Mouse (Mus musculus): ENCODE measurements around the gene Gtf2e1. TPM values are rescaled to one million over a fixed set of nuclear protein-coding genes. Genes with fewer than 3 reads are reported as not detected.

The Gtf2e1 gene
- total RNA-seq, 4 experiments from 2014 or later, result 16.7 to 18.6 (median 17.6) TPM

DNA sequence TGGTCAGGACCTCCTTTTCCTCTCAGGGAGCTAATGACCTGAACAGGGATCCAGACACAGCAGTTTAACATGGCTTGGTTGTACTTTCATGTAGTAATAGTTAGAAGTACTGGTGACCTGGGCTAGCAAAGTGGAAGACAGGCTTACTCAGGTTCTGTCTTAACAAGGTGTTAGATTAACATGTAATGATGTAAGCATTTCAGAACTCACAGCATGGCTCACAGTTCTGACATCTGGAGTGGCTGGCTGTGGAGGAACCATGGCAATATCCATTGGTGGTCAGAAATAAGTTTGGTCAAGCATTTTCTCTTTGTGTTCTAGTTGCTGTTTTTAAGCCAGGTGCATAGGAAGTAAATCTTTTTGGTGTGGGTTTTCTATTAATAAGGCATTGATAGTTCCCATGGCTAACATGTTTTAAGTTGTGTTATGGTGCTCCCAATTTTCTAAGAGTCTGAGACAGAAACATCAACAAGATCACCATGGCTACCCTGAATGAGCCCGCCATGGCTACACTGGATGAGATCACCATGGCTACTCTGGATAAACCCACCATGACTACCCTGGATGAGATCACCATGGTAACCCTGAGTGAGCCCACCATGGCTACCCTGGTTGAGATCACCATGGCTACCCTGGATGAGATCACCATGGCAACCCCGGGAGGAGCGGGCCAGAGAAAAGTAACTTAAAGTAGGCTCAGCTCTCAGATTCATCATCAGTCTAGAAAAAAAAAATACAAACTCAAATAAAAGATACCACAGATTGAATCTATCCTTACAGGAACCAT lies 52.6 kb downstream of the Gtf2e1 start:
- peak in 1 of 2 experiments; percentile 34 for DNase-seq (ENCODE audit: low spot score in 2 of 2)

DNA sequence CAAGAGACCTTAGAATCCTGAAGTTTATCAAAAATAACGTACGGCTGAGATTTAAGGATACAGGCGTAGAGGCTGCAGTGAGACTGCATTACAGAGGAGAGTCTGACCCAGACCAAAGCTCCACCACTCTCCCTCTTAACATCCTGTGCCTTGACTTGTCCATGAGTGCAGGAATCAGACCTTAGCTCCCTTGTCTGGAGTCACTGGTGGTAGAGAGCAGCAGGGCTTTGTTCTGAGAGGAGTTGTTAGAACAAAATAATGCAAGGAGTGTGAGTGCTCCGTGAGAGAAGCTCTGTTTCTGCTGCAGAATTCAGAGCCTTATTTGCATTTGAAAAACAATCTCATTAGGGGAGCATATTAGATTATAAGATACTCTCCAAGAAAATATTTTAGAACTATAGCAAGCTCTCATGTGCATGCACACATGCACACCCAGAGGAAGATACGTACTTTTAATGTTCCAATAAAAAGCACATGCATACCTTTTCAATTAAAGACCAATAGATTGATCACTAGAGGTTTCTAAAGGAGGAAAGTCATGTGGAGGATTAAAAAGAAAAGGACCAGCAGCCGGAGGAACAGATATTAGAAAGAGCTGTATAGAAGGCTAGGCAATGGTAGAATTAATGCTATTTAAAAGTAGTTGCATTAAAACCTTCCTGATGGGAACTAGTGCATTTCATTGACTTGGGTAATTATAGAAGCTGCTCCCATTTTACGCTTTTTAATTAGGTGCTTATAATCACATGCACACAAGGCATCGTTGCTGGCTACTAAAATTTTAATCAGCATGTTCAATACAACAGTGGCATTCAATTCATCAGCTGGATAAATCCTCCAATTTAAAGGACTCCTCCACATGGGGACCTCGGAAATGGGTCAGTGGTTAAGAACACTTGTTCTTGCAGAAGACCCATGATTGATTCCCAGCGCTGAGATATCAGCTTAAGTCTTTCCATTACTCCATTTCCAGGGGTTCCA lies 61.0 kb downstream of the Gtf2e1 start:
- no peak for DNase-seq (ENCODE audit: low spot score in 2 of 2)

DNA sequence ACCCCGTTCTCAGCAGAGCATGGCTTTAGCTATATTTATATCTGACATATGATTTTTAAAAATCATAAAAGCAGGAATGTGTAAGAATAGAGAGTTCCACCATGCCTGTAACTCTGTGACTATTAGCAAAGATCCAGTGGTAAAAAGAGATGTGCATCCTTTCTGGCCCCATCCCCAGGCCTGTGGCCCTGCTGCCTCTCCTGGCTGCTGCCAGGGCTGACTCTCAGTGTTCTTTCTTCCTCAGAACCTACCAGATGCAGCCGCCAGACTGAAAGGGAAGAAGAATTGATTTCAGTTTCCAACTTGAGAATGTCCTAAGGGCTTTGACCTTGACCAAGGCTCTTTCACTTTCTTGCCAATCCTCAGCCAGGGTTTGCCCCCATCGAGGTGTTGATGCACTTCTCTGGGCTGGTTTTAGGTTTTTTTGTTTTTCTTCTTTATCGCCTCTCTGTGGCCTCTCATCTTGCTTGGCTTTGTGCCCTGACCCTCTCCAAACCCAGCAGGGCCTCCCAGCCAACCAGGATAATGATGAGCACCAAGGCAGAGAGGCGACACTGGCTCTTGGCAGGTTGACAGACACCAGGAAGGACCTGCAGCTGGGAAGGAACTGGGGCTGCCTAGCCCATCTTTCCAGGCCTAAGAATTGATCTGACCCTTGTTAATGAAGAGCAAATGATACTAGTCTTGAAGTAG lies 66.8 kb downstream of the Gtf2e1 start:
- DNase-seq (ENCODE audit: low spot score in 2 of 2), result no peak

DNA sequence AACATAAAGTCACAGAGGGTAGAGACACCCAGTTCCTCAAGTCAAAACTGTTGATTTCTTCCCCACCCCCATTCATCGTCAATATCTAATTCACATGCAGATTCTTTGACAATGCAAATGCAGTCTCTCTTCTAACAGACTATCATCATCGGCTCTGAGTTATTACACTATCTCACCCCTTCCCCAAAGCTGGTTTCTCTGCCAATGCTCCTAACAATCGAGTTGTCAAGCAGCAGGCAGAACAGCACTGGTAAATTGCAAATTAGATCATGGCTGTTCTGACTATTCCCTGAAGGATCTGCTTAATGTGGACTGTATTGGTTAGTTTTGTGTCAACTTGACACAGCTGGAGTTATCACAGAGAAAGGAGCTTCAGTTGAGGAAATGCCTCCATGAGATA lies 70.0 kb downstream of the Gtf2e1 start:
- DNase-seq (ENCODE audit: low spot score in 2 of 2), result no peak

DNA sequence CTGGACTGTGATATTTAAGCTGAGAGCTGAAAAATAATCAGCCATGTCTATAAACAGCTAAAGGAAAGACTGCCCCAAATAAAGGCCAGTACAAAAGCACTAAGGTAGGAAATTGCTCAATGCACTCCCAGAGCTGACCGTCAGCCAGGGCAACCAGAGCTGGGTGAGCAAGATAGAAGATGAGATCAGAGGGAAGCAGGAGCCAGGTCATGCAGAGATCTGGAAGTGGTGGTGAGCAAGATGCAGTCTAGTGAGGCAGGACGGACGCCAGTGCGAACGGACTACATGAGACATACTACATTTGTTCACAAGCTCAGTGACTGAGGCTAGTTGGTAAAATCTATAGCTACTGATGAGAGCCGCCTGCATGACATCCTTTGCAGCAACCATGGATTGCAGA lies 75.6 kb downstream of the Gtf2e1 start:
- no peak for DNase-seq (ENCODE audit: low spot score in 2 of 2)

DNA sequence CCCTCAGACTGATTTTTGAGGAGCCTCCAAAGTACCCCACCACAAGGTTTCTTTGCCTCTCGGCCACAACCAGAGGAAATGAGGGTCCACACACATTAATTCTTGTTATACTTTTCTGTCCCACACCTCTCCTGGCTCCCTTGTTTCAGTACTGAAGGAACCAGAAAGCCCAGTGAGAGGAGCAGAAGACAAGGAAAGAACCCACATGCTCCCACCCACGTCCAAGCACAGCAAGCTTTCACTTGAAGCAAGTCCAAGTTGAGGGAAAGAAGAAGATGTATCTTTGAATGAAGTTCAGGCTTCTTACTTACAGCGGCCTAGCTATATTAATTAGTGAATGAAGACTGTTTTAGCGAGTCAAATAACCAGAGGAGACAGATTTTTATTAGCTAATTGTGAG lies 76.7 kb downstream of the Gtf2e1 start:
- peak in 1 of 2 experiments; percentile 17 for DNase-seq (ENCODE audit: low spot score in 2 of 2)

DNA sequence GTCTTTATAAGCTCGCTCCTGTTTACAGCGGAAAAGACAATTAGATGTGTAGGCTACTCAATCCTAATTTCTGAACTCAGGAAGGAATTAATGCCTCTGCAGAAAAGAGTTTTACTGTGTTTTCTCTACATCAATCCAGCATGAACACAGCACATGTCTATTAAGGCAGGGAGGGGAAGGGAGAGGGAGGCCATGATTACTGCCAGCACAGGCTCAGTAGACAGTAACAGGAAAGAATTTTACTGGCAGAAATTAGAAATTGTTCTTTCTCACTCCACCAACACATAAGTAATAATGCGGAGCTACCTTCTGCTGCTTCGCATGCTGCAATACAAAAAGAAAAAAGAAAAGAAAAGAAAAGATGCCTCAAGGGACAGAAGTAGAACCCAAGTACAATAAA lies 78.0 kb downstream of the Gtf2e1 start:
- peak; percentile 16 to 28 for DNase-seq (ENCODE audit: low spot score in 2 of 2)

Other genes starting within 250 kb of the Gtf2e1 start
- gene Stxbp5l, start 154.8 kb downstream of the Gtf2e1 start, total RNA-seq (2022), result 100 to 1,000 TPM; 114 to 148 (median 127) TPM
- 1 to 10 TPM; 7.6 to 10.0 (median 8.7) TPM for gene Rabl3, start 96 bp upstream of the Gtf2e1 start, total RNA-seq (2022)
- gene Hgd, start 40.4 kb upstream of the Gtf2e1 start, total RNA-seq (2022), result under 1 TPM in 1 of 4 experiments, not detected in 3; 0.47 TPM
- 10 to 100 TPM; 66.8 to 77.5 (median 69.6) TPM for gene Ndufb4, start 114.7 kb upstream of the Gtf2e1 start, total RNA-seq (2022)
- 10 to 100 TPM; 33.3 to 45.7 (median 36.2) TPM for gene Fstl1, start 237.1 kb upstream of the Gtf2e1 start, total RNA-seq (2022)